Mouse (Mus musculus) heart, adult 8-10 months (tissue): ENCODE results near the gene Pde4d. TPM values are rescaled to one million over a fixed set of nuclear protein-coding genes. Genes with fewer than 3 reads are reported as not detected.
A peak's percentile ranks its signal among the peaks of the same experiment; 100 is the strongest.

Experiments used
- DNase-seq: peaks from one replicate; pipeline ENCODE4 v3.0.0; 2022; ENCODE audit warnings: low spot score
- total RNA-seq, 4 experiments: library from RNA; stranded (reverse); gene quantifications; 2 replicates each; pipeline ENCODE4 v1.2.4; 2022

Gene Pde4d
- total RNA-seq, 4 experiments from 2014 or later: 35.5 to 45.7 (median 42.5) TPM

DNA sequence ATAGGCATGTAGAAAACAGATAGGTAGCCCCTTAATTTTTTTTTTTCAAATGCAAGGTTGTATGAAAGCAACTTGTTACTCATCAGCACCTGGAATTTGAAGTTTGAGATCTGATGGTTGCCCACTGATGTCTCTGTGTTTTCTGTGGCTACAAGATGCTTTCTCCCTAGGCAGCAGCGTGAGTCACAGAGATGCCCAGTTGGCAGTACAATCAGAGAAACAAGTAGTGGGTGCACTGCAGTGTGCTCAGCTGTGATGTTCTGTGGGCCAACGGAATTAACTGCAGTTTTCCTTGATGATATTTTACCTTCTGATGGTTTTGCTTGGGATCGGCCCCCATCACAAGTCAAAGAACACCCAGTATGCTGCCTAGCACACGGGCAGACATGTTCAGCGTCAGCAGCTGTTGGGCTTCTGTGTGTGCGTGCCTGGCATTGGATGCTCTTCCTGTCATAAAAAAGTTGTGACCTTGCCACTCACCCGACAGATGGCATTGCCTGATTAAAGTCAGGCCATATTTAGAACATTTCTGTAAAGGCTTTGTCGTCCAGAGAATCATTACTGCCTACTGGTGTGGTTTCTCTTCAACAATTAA is 939.0 kb downstream of the Pde4d start:
- no peak for DNase-seq

DNA sequence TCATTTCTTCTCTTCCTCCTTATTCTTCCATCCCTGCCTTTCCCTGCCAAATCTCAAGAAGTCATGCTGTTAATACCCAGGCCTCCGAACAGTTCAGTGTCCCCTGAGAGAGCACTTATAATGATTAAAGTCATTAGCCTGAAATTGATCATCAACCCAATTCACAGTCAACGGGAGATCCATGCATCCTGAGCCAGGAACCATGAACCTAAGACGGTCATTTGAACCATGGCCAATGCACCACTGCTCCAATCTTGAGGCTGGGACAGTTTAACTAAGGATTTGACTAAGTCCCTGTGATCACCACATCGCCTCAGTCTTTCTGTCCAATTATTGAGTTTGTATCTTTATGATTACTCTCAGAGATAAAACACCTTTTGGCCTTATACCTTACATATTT is 952.6 kb downstream of the Pde4d start:
- DNase-seq: no peak

DNA sequence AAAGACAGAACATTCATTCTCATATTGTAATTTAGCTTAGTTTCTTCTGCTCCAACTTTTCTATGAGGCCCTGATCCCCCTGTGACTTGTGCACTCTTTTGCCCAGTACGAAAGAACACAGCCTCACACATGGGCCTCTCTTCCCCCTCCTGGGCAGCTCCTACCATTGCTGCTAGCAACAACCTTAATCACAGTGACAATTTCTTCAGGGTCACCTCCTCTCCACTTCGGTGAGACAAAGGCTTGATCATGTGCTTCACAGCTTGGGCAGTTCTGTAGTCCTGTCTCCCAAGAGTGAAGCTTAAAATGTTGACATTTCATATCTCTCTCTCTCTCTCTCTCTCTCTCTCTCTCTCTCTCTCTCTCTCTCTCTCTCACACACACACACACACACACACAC is 953.2 kb downstream of the Pde4d start:
- no peak for DNase-seq

DNA sequence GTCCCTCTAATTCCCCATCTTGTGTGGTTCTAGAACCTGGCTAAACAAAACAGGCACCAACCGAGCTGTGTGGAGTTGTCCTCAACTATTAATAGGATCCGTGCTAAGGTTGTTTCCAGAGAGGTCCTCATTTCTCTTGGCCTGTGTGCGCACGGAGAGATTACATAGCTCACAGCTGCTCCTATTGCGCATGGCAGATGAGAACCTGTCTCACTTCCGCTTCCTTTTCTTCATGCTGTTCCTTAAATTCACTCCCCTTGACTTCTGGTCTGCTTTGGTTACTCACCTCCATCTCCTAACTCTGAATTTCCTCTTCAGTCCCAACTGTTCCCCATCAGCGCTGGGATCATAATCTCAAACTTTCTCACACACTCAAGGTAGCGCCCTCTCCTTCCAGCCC is 956.6 kb downstream of the Pde4d start:
- DNase-seq: peak; percentile 8

DNA sequence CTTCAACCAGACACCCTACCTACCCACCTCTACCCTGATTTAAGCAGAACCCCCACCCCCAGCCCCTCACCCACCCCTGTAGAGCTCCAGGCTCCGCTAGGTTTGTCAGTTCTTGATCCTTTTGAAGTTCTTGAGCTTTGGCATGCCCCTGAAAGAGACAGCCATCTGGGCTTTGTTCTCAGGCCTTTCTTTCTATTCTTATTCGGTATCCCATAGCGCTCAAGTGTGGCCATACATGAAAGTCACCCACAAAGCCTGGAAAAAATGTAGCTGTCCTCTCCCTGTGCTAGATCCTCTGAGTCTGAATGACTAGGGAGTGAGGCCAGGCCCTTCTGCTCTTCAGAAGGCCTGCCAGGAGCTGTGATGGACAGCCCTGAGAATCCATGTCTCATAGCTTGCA is 957.6 kb downstream of the Pde4d start:
- no peak for DNase-seq

DNA sequence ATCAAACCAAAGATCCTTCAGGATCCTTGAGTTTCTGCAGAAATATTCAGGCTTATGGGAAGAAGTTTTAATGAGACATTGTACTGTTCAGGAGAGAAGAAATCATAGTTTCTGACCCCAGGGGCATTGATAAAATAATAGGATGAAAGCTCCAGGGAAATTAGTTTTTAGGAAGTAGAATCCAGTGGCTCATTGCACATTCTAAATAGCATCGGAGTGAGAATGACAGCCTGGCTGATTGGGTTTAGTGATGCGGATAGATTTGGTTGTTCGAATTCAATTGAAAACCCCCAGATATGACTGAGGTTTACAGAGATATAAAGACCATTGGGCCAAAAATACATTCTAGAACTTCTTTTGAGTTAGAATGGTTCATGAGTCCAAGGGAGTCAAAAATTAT is 970.7 kb downstream of the Pde4d start:
- no peak for DNase-seq

DNA sequence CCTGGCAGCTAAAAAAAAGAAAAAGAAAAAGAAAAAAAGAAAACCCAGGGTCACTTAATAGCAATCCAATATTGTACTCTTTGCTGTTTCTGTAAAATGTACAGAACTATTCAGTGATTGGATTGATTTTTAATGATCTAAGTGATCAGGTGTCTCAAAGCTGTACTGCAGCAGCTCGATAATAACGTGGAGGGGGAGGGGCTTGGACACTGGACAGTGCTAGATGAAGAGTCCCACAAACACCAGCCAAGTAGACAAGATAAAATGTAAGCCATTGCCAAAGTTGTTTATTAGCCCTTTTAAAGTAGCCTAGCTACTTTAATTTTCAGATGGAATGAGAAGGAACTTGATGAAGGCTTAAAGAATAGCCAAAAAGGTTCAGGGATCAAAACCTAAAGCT is 975.2 kb downstream of the Pde4d start:
- no peak for DNase-seq

DNA sequence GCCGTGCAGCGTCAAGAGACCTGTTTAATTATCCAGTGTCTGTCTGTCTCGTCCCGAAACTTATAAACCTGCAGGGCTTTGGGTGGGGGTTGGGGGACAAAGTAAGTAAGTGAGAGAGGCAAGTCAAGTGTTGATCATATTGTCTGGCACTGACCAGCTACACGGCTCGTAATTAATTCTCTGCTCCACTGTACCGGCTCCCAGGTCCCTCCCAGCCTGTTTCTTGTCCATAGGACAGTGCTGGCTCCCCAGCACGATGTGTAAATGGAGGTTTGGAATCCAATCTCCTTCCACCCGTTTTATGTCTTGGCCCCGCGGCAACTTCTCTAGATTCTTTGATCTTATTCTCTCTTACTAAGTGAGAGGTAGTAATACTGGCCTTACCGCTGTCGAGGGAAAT is 975.8 kb downstream of the Pde4d start:
- DNase-seq: no peak

DNA sequence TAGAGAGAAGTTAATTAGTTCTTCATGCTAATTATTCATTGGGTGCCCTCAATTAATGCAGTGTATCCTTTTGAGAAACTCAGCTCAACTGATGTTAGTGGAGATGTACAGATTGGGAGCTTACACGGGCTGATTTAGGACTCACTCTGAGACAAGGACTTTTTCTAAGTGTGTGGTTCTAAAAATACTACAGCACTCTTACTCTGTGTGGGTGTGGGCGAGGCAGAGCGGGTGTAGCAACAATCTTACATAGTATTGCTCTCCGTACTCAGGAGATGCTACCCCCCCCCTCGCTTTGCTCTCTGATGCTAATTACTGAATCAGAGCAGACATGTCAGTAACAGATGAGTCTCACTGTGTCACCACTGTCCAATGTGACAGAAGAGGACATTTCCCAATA is 976.3 kb downstream of the Pde4d start:
- DNase-seq: no peak

DNA sequence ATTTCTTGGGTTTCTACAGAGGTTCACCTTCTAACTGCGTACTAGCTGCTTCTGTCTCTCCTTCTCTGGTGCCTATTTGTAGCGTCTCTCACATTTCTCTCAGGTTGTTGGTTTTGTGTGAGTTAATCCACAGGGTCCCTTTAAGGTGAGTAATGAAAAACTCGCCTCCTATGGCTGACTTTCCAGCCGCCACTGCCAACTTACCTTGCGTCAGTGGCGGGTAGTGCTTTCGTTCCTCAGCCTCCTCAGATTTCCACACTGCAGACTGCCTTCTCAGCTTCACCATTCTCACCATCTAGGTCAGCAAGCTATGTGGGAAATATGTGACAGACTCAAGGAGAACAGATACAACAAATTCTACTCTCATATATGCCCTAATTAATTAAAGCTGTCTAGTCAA is 977.8 kb downstream of the Pde4d start:
- no peak for DNase-seq

DNA sequence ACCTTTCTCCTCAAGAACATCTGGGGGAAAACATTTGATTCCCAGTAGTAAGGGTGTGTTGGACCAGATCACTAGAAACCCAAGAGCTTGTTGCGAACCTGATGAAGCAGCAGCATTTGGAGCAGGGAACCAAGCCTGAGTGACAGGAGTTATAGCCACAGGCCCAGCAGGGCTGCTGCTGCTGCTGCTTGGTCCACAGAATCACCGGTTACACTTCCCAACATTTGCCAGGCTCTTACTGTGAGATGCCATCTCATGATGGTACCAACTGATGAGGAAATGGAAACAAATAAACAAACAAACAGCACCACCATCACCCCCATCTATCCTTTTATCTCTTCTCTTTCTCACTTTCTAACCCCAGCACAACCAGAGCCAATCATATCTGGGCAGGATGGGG is 979.8 kb downstream of the Pde4d start:
- DNase-seq: no peak

DNA sequence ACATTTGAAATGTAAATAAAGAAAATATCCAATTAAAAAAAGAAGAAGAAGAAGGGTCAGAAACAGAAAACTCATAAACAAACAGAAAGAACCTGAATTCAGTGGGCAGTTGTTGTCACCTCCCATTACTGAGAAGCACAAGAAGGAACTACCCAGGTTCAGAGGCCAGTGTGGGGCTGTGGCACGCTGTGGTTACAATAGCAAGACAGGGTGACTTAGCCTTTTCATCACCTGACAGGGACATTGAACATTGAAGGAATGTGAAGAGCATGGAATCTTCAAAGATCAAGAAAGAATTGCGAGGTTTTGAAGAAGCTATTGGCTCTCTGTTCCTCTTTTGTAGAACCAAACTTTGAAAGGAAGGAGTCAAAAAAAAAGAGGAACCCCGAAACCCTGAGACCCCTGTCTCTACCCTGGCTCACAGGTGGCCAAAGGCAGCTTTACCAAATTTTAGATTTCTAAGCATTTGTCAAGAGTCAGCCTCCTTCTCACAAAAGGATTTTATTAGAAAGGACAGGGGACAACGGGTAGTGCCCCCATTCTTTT is 987.6 kb downstream of the Pde4d start:
- no peak for DNase-seq

DNA sequence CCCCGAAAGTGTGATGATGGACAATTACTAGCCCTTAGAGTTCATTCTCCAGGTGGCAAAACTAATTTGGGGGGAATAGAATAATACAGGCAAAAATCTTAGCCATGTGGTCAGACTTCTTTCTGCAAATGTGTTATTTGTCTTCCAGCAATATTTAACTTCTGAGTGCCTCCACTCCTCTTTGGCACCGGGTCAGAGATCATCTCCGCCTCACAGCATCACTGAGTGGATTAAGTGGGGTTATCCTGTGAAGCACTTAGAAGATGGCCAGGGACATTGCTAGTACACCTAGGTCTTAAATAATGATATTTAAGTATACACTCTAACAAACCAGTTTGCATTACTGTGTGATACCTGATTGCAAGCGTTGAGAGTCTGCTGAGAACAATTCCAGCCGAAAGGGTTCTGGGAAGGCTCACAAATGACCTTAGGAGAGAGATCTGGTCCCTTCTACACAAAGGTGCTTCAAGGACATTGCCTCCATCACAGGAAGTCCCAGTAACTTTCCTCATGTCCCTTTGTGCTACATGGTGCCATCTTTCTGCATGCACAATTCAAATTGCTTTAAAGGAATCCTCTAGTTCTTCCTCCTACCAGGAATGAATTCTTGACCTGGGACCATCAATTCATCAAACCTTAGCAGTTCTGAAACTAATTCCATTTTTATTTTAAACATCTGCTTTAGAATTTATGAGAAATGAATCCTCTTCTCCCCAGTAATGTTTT is 989.9 kb downstream of the Pde4d start:
- no peak for DNase-seq

DNA sequence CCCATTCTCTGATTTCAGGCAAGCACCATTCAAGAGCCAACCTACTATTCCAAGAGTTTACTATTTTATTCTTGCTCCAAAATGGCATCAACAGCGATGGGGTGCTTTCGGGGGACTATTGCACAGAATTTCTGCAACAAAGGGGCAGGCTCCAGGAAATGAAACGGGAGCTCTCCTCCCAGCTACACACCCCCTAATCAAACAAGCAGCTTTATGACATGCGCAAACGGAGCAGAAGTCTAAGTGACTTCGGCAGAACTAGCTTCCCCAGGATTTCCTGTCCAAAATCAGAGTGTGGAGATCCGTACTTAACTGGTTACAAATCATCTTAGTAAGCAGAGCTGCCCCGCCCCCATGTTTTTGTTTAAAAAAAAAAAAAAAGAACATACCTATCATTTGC is 990.6 kb downstream of the Pde4d start:
- DNase-seq: peak; percentile 85

DNA sequence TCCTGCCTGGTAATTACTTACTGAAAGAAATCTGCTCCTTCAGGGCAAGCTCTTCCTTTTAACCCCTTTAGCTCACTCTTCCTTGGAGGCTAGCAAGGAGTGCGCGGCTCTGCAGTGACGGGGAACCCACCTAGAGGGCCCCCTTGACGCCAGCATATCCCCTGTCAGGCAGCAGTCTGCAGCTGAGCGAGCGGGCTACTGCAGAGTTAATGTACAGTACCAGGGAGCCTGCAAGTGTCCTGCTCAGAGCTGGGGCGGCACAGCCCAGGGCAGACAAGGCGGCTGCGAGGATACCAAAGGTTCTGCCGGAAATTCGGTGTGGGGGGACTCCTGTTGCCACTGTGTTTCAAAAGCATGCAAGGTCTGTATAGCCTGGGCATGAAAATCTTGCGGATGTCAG is 991.1 kb downstream of the Pde4d start:
- peak; percentile 79 for DNase-seq

DNA sequence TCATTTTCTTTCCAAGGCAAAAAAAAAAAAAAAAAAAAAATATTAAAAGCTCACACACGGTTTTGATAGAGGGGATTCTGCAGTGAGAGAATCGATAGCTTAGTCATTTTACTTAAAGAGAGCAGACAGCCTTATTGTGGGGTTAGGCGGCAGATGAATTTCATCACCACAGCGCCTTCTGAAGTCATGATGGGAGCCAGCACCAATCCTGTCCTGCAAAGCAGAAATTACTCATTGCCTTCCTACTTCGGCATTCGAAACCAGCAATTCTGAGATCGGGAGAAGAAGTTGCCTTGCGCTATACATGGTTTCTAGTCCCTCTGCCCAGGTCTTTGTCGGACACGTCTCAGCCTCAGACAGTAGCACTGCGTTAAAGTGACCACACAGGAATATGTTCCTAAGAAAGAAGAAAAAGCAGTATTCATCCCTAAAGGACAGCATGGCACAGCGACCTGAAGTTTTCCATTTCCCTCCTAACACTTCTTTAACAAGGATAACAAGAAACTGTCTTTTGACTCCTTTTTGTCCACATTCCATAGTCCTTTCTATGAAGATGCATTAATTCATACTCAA is 991.7 kb downstream of the Pde4d start:
- DNase-seq: peak; percentile 26

DNA sequence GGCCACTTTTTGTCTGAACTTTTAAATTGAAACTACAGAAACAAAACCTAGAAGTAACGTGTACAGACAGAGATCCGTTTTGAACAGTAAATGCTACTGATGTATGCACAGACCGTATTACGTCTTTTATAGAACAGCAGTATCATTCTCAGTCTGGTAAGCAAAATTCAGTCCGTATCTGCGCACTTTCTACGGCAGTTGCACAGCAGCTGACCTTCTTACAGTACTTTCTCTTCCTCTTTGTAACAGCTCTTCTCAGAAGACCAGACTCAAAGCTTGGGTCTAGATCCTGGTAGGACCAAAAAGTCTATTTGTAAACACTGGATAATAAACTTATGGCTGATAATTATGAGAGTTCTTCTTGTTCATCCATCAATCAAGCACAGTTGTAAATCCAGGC is 996.4 kb downstream of the Pde4d start:
- DNase-seq: peak; percentile 16

DNA sequence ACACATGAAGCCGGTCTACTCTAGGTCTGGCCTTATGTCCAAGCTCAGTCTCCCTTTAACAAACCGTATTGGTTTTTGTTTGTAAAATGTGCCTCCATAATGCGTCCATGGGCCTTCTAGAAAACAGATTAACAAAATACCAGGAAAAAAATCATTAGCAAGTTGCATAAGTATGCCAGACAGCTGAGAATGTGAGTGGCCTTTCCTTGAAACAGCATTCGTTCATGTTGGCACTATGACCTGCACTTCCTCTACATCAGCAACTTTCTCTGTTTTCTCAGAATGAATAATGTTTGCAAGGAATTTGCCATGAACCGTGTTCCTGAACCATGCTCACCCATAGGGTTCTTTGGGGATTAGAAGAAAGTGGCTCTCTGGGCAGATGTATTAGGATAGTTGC is 998.4 kb downstream of the Pde4d start:
- DNase-seq: no peak

DNA sequence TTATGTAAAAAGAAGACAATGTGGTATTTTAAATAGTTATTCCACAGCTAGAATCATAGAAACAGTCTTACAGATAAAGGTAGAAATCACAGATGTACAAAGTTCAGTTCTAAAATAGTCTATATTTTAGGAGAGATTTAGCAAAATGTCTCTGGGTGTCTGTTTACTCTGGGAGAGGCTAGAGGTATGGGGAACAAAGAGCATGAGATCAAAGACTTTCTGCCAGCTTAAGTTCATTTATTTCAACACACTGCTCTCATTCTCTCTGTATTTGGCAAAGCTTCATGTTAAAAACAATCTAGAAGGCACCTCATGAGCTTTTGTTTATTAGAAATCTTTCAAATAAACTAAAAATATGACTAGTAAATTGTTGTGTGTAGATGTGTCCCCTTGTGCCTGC is 1024.6 kb downstream of the Pde4d start:
- DNase-seq: no peak

DNA sequence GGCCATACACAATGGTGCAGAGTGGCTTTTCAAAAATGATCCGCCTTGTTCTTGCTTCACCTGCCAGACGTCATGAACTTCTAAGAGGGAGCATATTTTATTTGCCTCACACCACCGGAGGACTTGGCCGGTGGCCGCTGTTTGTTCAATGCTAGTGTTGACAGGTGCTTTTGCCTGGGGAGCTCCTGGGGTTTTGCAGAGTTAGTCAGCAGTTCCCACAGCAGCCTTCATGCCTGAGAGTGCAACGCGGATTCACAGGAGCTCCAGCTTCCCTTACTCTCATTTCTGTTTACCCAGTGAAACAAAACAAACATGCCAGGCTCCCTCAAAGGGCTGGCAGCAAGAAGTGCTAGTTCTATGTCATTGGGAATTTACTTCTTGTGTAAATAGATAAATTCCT is 1031.7 kb downstream of the Pde4d start:
- peak; percentile 16 for DNase-seq

DNA sequence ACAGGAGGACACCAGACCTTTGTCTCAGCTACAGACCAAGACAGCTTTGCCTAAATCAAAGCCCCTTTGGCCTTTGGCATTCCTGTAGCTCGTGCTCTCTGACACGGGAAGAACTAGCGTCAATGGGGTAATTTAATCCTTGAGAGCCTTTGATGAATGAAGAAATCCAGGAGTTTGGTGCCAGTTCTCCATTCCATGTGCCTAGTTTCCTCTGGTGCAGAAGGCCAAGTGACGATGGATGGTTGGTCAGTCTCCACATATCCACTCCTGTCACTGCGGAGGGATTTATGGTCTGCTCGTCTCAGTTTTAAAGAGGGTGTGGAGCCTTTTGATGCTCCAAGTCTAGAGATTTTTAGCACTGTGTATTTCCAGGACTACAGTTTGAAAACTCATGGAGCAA is 1036.4 kb downstream of the Pde4d start:
- DNase-seq: no peak

DNA sequence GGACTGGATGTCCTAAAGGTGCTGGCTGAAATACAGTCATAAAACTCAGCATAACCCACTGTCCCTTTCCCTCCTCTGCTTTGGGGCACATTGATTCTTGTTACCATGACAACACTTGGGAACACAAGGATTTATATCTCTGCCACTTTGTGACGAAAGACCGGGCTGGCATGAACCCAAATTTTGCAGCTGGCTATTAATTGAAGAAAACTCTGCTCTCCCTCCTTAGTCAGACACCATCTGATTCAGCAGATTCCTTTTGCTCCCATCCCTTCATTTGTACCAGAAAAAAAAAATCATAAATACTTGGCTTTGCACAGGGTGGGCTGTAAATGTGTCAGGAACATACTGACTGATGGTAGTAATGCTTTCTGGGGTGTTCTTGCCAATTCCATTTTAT is 1037.6 kb downstream of the Pde4d start:
- DNase-seq: no peak

DNA sequence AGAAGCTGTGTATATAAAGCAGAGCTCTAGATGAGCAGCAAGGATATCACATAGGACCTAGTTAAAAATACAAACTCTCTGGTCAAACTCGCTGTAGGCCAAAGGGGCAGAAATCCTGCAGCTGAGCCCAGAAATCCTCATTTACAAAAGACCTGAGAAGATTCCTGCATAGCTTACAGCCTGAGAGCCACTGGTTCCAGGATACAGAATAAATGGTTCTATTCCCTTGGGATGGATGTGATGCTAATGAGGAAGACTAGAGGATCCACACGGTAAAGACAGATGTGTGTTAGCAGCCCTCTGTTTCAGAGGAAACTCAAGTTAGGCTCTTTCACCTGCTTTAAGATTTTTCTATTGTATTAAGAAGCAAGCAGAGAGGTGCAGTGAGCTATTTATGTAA is 1041.1 kb downstream of the Pde4d start:
- no peak for DNase-seq
